Mouse (Mus musculus) embryo, embryonic 11 days (tissue): ENCODE data around the gene Adad2.

Experiments used
- DNase-seq: peaks from one replicate; pipeline ENCODE4 v3.0.0-alpha.2; 2015

Gene Adad2

DNA sequence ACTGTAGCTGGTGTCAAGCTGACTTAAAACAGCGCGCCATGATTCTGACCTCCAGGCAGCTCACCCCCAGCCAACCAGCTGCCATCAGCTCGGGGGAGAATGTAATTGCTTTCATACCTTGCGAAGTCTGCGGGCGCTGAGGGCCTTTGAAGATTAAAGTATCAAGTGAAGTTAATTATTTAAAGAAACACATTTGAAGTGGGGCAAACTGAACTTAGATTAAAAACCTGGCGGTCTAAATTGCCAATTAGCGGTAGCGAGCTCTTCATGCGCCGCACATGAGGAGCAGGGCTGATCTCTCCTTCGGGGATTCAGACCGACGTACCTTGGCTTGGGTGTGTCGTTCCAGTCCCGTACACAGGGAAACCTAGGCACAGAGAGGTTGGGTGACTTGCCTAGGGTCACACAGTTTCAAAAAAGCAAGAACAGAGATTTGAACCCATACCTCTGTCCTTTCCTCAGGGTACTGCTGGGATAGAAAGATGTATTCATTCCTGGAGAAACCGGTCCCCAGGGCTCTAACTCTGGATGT is 31.9 kb downstream of the Adad2 start:
- no peak for DNase-seq

DNA sequence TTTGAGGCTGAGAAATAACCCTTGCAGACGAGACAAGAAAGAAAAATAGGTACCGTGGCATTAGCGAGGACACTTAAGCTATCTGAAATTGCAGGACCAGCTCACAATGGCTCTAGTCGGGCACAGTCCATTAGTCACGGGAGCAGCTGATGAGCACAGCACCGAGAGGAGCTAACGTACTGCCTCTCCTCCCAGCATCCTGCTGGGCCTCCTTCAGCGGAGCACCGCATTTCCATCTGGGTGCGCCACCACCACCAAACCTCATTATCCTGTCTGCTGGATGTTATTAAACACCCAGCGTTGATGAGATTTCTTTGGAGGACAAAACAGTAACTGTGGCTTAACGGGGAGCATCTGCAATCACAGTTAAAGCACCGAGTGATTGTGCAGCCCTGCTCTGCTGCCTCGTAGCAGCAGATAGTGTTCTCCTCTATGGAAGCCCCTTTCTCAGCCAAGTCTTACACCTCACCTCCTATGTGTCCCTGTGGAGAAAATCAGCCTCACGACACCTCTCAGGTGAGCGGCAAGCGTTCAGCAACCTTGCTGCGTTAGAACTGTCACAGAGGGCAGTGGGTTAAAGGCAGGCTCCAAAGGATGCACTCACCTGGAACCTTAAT is 32.5 kb downstream of the Adad2 start:
- DNase-seq: no peak

DNA sequence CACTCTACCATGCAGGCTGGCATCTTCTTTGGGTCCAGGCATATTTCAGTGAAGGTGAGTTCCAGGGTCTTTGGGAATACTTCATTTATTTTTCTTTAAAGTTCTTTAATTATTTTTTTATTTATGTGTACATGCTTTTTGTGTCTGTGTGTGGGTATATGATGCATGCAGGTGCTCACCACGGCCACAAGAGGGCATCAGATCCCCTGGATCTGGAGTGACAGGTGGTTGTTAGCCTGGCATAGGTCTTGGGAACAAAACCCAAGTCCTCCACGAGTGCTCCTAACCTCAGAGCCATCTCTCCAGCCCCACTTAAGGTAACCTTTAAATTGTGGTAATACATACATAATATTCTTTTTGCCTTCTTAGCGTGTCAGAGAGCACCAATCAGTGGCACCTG is 33.6 kb downstream of the Adad2 start:
- DNase-seq: no peak

DNA sequence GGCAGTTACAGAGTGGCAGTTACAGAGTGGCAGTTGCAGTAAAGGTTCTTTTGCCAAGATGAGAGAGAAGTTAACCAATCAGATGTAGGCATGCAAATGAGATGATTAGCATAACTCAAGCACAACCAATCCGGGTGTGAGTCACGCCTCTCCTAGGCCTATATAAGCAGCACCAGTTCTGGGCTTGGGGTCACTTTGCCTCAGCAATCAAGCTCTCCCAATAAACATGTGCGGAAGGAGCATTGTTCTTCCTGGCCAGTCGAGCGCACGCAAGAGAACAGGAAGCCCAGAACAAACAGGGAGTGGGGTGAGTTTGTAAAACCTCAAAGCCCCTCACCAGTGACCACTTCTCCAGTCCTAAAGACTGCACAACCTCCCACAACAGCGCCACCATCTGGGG is 34.3 kb downstream of the Adad2 start:
- no peak for DNase-seq

DNA sequence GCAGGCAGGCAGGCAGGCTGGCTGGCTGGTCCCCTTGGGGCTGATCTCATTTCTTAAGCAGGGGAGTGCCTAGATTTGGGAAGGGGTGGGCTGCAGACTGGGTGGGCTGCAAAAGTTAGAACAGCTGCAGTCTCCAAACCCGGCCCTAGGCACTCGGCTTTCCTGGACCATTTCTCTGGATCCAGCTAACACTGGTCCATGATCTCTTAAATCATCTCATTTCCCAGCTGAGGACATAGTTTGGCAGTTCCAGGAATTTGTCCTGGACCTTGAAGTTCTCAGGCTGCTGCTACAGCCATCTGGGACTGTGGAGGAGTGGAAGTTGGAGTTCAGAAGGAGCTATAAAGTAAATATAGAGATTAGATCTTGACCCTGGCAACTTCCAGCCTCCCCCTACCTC is 38.8 kb downstream of the Adad2 start:
- no peak for DNase-seq

DNA sequence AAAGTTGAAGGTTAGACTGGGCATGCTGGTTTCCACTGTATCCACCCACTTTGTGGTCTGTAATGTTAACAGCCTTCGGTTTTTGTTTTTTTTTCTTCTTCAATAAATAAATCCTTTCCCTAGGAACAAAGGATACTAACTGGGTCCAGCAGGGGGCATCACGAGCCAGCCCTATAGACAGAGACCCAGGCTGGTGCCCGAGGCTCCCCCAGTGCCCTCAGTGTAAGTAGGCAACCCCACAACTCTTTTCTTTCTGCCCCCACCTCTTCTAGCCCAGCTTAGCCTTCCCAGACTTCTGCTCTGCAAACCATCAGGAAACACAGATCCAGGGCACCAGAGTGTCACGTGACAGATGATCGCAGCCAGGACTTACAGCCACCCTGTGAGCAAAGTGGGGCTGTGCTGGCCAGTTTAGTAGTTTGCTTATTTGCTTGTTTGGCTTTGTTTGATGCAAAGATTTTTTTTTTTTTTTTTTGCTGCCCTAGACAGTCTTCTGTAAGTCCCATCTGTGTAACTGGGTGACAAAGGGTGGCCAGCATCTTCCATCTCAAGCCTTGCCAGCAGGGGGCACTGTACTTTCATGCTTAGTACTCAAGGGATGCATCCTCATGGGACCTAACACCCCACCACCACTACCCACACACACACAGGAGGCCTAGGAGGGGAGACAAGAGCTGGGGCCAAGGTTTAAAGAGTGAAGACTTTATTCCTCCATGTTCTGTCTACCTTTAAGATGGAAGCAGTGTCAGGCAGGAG is 44.3 kb downstream of the Adad2 start:
- DNase-seq: no peak

DNA sequence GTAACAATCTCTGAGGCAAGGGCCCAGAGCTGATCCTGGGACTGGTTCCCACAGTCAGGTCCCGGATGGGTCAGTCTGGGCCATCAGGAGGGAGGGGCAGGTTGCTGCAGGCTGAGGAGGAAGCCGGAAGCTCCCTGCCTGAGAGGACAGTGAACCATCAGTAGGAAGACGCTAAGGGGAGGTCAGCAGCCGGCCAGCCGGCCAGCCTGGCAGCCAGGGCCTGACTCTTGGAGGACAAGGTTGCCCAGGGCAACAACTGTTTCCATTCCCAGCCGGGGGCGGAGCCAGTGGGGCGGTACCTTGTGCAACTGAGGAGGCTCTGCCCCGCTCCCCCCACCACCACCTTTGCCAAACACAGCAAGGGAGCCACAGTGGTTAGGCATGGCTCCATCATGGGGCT is 48.5 kb downstream of the Adad2 start:
- DNase-seq: peak; percentile 86

DNA sequence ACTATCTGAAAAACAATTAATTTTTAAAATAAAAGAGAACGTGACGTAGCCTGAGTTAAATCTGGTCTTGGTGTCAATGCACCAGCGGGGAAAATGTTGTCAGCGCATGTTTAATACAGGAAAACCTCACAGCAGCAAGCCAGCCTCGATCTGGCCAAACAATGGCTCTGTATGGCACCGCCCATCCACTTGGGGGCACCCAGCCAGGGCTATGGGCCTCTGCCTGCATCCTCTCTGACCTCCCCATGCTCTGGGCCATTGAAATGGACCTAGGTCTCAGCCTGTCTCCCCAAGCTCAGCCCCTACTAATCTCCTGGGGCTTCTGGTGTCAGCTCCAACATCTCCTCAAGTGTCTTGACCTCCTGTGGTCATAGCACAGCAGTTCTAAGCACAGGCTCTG is 49.3 kb downstream of the Adad2 start:
- no peak for DNase-seq

DNA sequence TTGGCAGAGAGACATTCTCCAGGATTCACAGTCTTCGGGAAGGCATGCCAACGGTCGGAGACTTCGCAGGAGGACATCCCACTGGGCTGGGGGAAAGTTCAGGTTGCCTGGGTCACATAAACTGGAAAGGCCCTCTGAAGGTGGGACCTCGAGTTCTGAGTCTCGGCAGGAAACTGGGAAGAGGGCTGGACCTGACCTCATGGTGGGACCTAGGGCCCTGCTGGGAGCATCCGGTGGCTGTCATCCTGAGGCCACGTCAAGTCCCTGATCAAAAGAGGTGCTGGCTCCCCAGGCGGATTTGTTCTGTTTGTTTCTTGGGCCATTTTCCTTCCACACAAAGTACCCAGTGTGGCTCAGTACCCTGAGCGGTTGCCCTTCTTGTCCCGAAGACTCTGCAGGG is 50.9 kb downstream of the Adad2 start:
- DNase-seq: no peak

DNA sequence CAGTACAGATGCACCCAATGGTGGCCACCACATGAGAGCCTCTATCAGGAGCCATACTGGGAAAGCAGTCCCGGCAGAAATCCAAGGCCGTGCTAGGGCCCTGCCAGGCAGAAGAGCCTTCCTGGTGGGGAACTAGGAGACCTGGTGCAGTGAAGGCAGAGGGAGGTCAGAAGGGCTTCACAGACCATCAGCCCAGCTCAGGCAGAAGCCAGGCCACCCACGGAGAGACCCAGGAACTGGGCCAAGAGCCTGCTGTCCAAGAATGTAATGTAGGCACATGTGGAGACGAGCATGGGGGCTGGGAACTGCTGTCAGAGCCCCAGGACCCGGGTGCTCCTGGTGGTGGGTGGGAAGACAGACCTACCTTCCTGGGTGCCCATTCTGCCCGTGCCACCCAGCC is 52.7 kb downstream of the Adad2 start:
- DNase-seq: no peak
